Mouse (Mus musculus) small intestine, adult 2 months (tissue): Measurements from ENCODE around the gene Dnajc1.

Experiments used
- CTCF ChIP-seq: fragments of 200-500 bp; IDR thresholded peaks from 2 replicates; pipeline ENCODE4 v1.5.1; 2012; ENCODE audit warnings: low read depth, mild to moderate bottlenecking, control low read depth, inconsistent platforms, low read length, moderate library complexity, mixed read lengths; ENCODE audit not compliant: insufficient replicate concordance, insufficient read length; ENCODE audit errors: extremely low read depth
- POLR2A ChIP-seq: fragments of 200-500 bp; IDR thresholded peaks from 2 replicates; pipeline ENCODE4 v1.6.1; 2012; ENCODE audit warnings: low read depth, mild to moderate bottlenecking, control low read depth, inconsistent platforms, low read length, moderate library complexity

GRCm38 (mm10) chr2:18392331-18393021, at the start of gene Dnajc1:
- TF ChIP-seq CTCF: no peak
- TF ChIP-seq POLR2A: peak; percentile 74
